13 mouse cellular contexts compared by ENCODE assay signal in the genomic region with DNA sequence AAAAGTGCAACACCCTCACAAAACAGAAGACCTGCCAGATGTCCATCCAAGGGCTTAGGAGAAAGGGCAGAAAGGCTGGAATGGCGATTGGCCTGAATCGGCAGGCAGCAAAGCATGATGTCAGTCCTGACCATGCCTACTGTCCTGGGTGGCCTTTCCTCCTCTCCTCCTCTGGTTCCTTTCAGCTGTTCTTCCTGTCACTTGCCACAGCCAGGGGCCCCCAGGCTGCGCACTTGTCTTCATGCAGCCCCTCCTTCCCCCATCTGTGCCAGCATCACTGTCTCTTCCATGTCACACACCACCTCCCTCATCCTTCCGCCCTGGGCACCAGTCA. TPM values are rescaled to one million over a fixed set of nuclear protein-coding genes. Genes with fewer than 3 reads are reported as not detected.
A peak's percentile ranks its signal among the peaks of the same experiment; 100 is the strongest.
DNase-seq lines count a peak whose midpoint lies in the region; ATAC-seq and TF ChIP-seq lines count a peak whose summit lies in the region.
"Had no signal": no experiment of that assay in that cellular context is flagged by ENCODE, and none has a peak within 500 bp of the region (broad histone marks: within the 10 kb centered on the region; RNA-seq: fewer than 3 reads in every experiment).

No protein-coding gene starts in this region.

- peaks cover 79% of the 10 kb centered on the region for H3K4me1 ChIP-seq in heart, embryonic 11.5 days (ENCODE audit: control insufficient read depth, insufficient read depth, low read length)
- peaks cover 16% of the 10 kb centered on the region for H3K4me1 ChIP-seq in liver, adult 2 months (ENCODE audit: control insufficient read depth, insufficient read depth, low read length)
- H3K4me1 ChIP-seq in heart, postnatal 0 days (ENCODE audit: control insufficient read depth, insufficient read depth): peaks cover 45% of the 10 kb centered on the region

- H3K4me3 ChIP-seq in heart, embryonic 11.5 days (ENCODE audit: low read depth, low read length): no peak overlapping the region
- H3K4me3 ChIP-seq in liver, adult 2 months (ENCODE audit: insufficient read depth, low read depth, low read length): no peak overlapping the region
- H3K4me3 ChIP-seq in heart, postnatal 0 days (ENCODE audit: low read depth, low read length): no peak overlapping the region
- no peak overlapping the region for H3K4me3 ChIP-seq in left cerebral cortex, adult 2 months
- H3K4me3 ChIP-seq: forebrain, embryonic 15.5 days had no signal

- H3K4me2 ChIP-seq in heart, embryonic 11.5 days: no peak overlapping the region
- no peak overlapping the region for H3K4me2 ChIP-seq in heart, postnatal 0 days (ENCODE audit: low read depth, low read length)
- H3K4me2 ChIP-seq: forebrain, embryonic 15.5 days; liver, embryonic 11.5 days had no signal

- peak overlapping the region; percentile 89 for H3K27ac ChIP-seq in heart, embryonic 11.5 days (ENCODE audit: low read depth, low read length)
- H3K27ac ChIP-seq in liver, adult 2 months (replicated peaks; ENCODE audit: insufficient read depth, low read depth, low read length): no peak overlapping the region
- peak overlapping the region; percentile 90 for H3K27ac ChIP-seq in heart, postnatal 0 days (ENCODE audit: low read depth)
- H3K27ac ChIP-seq in left cerebral cortex, adult 2 months: no peak overlapping the region
- H3K27ac ChIP-seq: forebrain, embryonic 15.5 days; stomach, postnatal 0 days had no signal

- no peak for ATAC-seq in heart, embryonic 11.5 days (replicated peaks; ENCODE audit: insufficient number of reproducible peaks, low FRiP score, low TSS enrichment)
- ATAC-seq in heart, postnatal 0 days (ENCODE audit: insufficient read depth, low read depth): no peak
- ATAC-seq in cerebellum, adult (ENCODE audit: insufficient number of reproducible peaks, low FRiP score, low TSS enrichment): no peak

- WGBS in heart, embryonic 11.5 days (ENCODE audit: insufficient replicate concordance): 82% methylated on average over 4 of the region's 4 CpGs
- WGBS in liver, adult 2 months: 63% methylated on average over 4 of the region's 4 CpGs
- WGBS in heart, postnatal 0 days: 59% methylated on average over 4 of the region's 4 CpGs

- H3K36me3 ChIP-seq in heart, embryonic 11.5 days (ENCODE audit: control insufficient read depth, insufficient read depth, low read length): no peaks in the 10 kb centered on the region
- no peaks in the 10 kb centered on the region for H3K36me3 ChIP-seq in liver, adult 2 months (ENCODE audit: control insufficient read depth, insufficient read depth, low read length)
- H3K36me3 ChIP-seq in heart, postnatal 0 days (replicated peaks; ENCODE audit: control insufficient read depth, insufficient read depth, low read length): no peaks in the 10 kb centered on the region
- H3K36me3 ChIP-seq: forebrain, embryonic 15.5 days; G1E had no signal

- no peaks in the 10 kb centered on the region for H3K27me3 ChIP-seq in heart, embryonic 11.5 days (ENCODE audit: control insufficient read depth, insufficient read depth, low read length)
- H3K27me3 ChIP-seq in liver, adult 2 months (ENCODE audit: control insufficient read depth, insufficient read depth, low read length): no peaks in the 10 kb centered on the region
- no peaks in the 10 kb centered on the region for H3K27me3 ChIP-seq in heart, postnatal 0 days (ENCODE audit: control insufficient read depth, insufficient read depth, low read length)
- H3K27me3 ChIP-seq: forebrain, embryonic 15.5 days had no signal

- no peak for DNase-seq in heart, postnatal 4 days
- no peak for DNase-seq in liver, adult 2 months (ENCODE audit: extremely low read depth, low read depth, low spot score)
- DNase-seq in liver (no peak), A20 (ENCODE audit: low read depth, low spot score) (peak; percentile 11)
- no peak for DNase-seq in heart, postnatal 0 days (ENCODE audit: low spot score)
- DNase-seq in left cerebral cortex, adult 2 months (ENCODE audit: extremely low spot score in 1 of 2, low spot score in 2 of 2): no peak
- DNase-seq: kidney, postnatal 14 days had no signal

- TF ChIP-seq CTCF in liver, adult 2 months (IDR thresholded peaks at IDR 0.05; ENCODE audit: low read depth, low read length): 0 out of 2 replicates have a peak, but pooled peaks have one; percentile 1
- no peak for TF ChIP-seq CTCF in heart, postnatal 0 days (IDR thresholded peaks at IDR 0.05; ENCODE audit: low read depth)
- TF ChIP-seq CTCF in left cerebral cortex, adult 2 months (IDR thresholded peaks at IDR 0.05): no peak; the same call in 1 of the 2 replicates

- no peaks in the 10 kb centered on the region for H3K9me3 ChIP-seq in heart, embryonic 11.5 days (replicated peaks; ENCODE audit: control insufficient read depth, low read length)
- H3K9me3 ChIP-seq in heart, postnatal 0 days (replicated peaks; ENCODE audit: control insufficient read depth, low read length): no peaks in the 10 kb centered on the region
- H3K9me3 ChIP-seq: forebrain, embryonic 15.5 days had no signal

- no peak overlapping the region for H3K9ac ChIP-seq in heart, embryonic 11.5 days (ENCODE audit: low read depth, low read length)
- no peak overlapping the region for H3K9ac ChIP-seq in liver, adult 2 months (ENCODE audit: low read depth, low read length)
- no peak overlapping the region for H3K9ac ChIP-seq in heart, postnatal 0 days (replicated peaks; ENCODE audit: low read depth, low read length)
- H3K9ac ChIP-seq: forebrain, embryonic 15.5 days had no signal

- TF ChIP-seq POLR2A in liver, adult 2 months (IDR thresholded peaks at IDR 0.05; ENCODE audit: extremely low read depth, insufficient read depth, low read length): no peak

- intact Hi-C loops in left cerebral cortex, adult 2 months (cut with DNase I): loop anchor here (1.0 to 5.0 kb wide), 5 partner anchors 27 to 319 kb away; partner anchors contain the start of gene Tspan9

- TF ChIP-seq EP300 in heart, postnatal 0 days (IDR thresholded peaks at IDR 0.05; ENCODE audit: low read depth): no peak

- H3K79me2 ChIP-seq in liver, adult 2 months (ENCODE audit: control insufficient read depth, insufficient read depth, low read length): peaks cover 31% of the 10 kb centered on the region

RNA-seq across cellular contexts. Expression of gene Tspan9, which starts 51.6 kb away (rescaled TPM):
- polyA plus RNA-seq in heart, embryonic 11.5 days (2014; fragmentation: Nextera tagmentation; extraction: Ambion mirVana): 130 and 148 TPM in 2 replicates
- 100 to 1,000 TPM; 216 TPM for total RNA-seq in heart, postnatal 4 days (2021)
- total RNA-seq in liver, adult 2 months (2014; rRNA removed): 23.2 and 35.8 TPM in 2 replicates
- 39.1 and 40.0 TPM in 2 replicates for polyA plus RNA-seq in liver, adult 2 months (2012; rRNA removed)
- 332 and 368 TPM in 2 replicates for total RNA-seq in heart, postnatal 0 days (2014; rRNA removed; ENCODE audit: low replicate concordance)
- polyA plus RNA-seq in heart, postnatal 0 days (2015; fragmentation: Nextera tagmentation; extraction: Ambion mirVana): 84.7 and 105 TPM in 2 replicates
- total RNA-seq in left cerebral cortex, adult 2 months (2021): 10 to 100 TPM; 53.0 to 57.6 TPM
- polyA plus RNA-seq: G1E had no signal

Comparison
In these comparisons a context has a peak if more than half of its experiments do, and no peak if none do; other contexts are left out.
1. H3K27ac ChIP-seq: peak in heart, embryonic 11.5 days (single experiment) and heart, postnatal 0 days (single experiment); none in liver, adult 2 months (single experiment) and left cerebral cortex, adult 2 months (single experiment).